Mouse (Mus musculus): ENCODE results near the gene Zfp978. TPM values are rescaled to one million over a fixed set of nuclear protein-coding genes. Genes with fewer than 3 reads are reported as not detected.
A peak's percentile ranks its signal among the peaks of the same experiment; 100 is the strongest.
"Not testable (repeated sequence)": the region's sequence is repeated elsewhere in the genome, so short reads cannot be mapped to it uniquely, and the experiment has no call there.

The Zfp978 gene
- polyA plus RNA-seq, 2 experiments: not detected

GRCm38 (mm10) chr4:147430651-147431050 is 69.5 kb downstream of the Zfp978 start:
- no peak for ATAC-seq (ENCODE audit: low FRiP score, low read depth)
- no peak for TF ChIP-seq POLR2A (IDR thresholded peaks at IDR 0.05; ENCODE audit: borderline replicate concordance, extremely low read depth, insufficient read depth, insufficient read length)
- peaks cover 43% of the 10 kb centered on the region for H3K9me3 ChIP-seq (ENCODE audit: control insufficient read depth, low read length)
- H3K9ac ChIP-seq (ENCODE audit: low read depth, low read length, severe bottlenecking): no peak overlapping the region
- no peak overlapping the region for H3K4me2 ChIP-seq (replicated peaks; ENCODE audit: low read depth, low read length, severe bottlenecking)
- no peak for DNase-seq (ENCODE audit: low spot score)
- no peaks in the 10 kb centered on the region for H3K4me1 ChIP-seq (ENCODE audit: control insufficient read depth, insufficient read depth, low read length)
- H3K27ac ChIP-seq (replicated peaks; ENCODE audit: low read depth, low read length): no peak overlapping the region
- no peaks in the 10 kb centered on the region for H3K27me3 ChIP-seq (ENCODE audit: control insufficient read depth, insufficient read depth, low read length)
- H3K4me3 ChIP-seq (replicated peaks; ENCODE audit: low read length): no peak overlapping the region
- no peaks in the 10 kb centered on the region for H3K36me3 ChIP-seq (ENCODE audit: control insufficient read depth, insufficient read depth, low read length)

- WGBS: 69% methylated on average over 3 of the region's 3 CpGs
- peaks cover 45% of the 10 kb centered on the region for H3K9me3 ChIP-seq (ENCODE audit: control insufficient read depth, low read length)
- peak; percentile 10; the same call in 1 of the 2 replicates for ATAC-seq (ENCODE audit: low FRiP score, low read depth)
Observed at GRCm38 (mm10) chr4:147431696-147432442, 70.8 kb downstream of the Zfp978 start.

GRCm38 (mm10) chr4:147432443-147432790 is 71.3 kb downstream of the Zfp978 start:
- H3K4me1 ChIP-seq (ENCODE audit: control insufficient read depth, insufficient read depth, low read length): no peaks in the 10 kb centered on the region
- H3K4me3 ChIP-seq (replicated peaks; ENCODE audit: low read length): no peak overlapping the region
- 91% methylated on average over 1 of the region's 1 CpGs for WGBS
- no peak overlapping the region for H3K4me2 ChIP-seq (replicated peaks; ENCODE audit: low read depth, low read length, severe bottlenecking)
- 0 out of 2 replicates have a peak, but pooled peaks have one; percentile 1 for ATAC-seq (ENCODE audit: low FRiP score, low read depth)
- no peak for TF ChIP-seq POLR2A (IDR thresholded peaks at IDR 0.05; ENCODE audit: borderline replicate concordance, extremely low read depth, insufficient read depth, insufficient read length)
- no peaks in the 10 kb centered on the region for H3K36me3 ChIP-seq (ENCODE audit: control insufficient read depth, insufficient read depth, low read length)
- H3K27ac ChIP-seq (replicated peaks; ENCODE audit: low read depth, low read length): no peak overlapping the region
- H3K9me3 ChIP-seq (ENCODE audit: control insufficient read depth, low read length): peaks cover 47% of the 10 kb centered on the region
- no peak for DNase-seq (ENCODE audit: low spot score)
- H3K9ac ChIP-seq (ENCODE audit: low read depth, low read length, severe bottlenecking): no peak overlapping the region
- H3K27me3 ChIP-seq (ENCODE audit: control insufficient read depth, insufficient read depth, low read length): no peaks in the 10 kb centered on the region

More at GRCm38 (mm10) chr4:147431696-147432442, 70.8 kb downstream of the Zfp978 start:
- H3K4me3 ChIP-seq (replicated peaks; ENCODE audit: low read length); H3K36me3 ChIP-seq (ENCODE audit: control insufficient read depth, insufficient read depth, low read length); H3K4me1 ChIP-seq (ENCODE audit: control insufficient read depth, insufficient read depth, low read length); H3K4me2 ChIP-seq (replicated peaks; ENCODE audit: low read depth, low read length, severe bottlenecking); H3K9ac ChIP-seq (ENCODE audit: low read depth, low read length, severe bottlenecking); H3K27ac ChIP-seq (replicated peaks; ENCODE audit: low read depth, low read length); DNase-seq (ENCODE audit: low spot score); H3K27me3 ChIP-seq (ENCODE audit: control insufficient read depth, insufficient read depth, low read length): not testable (repeated sequence)

- no peaks in the 10 kb centered on the region for H3K27me3 ChIP-seq (ENCODE audit: control insufficient read depth, insufficient read depth, low read length)
- H3K4me3 ChIP-seq (replicated peaks; ENCODE audit: low read length): no peak overlapping the region
- no peak overlapping the region for H3K9ac ChIP-seq (ENCODE audit: low read depth, low read length, severe bottlenecking)
- no peak for DNase-seq (ENCODE audit: low spot score)
- no peak for TF ChIP-seq POLR2A (IDR thresholded peaks at IDR 0.05; ENCODE audit: borderline replicate concordance, extremely low read depth, insufficient read depth, insufficient read length)
- H3K27ac ChIP-seq (replicated peaks; ENCODE audit: low read depth, low read length): no peak overlapping the region
- no peak for ATAC-seq (ENCODE audit: low FRiP score, low read depth)
- no peaks in the 10 kb centered on the region for H3K36me3 ChIP-seq (ENCODE audit: control insufficient read depth, insufficient read depth, low read length)
- H3K4me1 ChIP-seq (ENCODE audit: control insufficient read depth, insufficient read depth, low read length): no peaks in the 10 kb centered on the region
- 39% methylated on average over 3 of the region's 3 CpGs for WGBS
- H3K9me3 ChIP-seq (ENCODE audit: control insufficient read depth, low read length): peaks cover 45% of the 10 kb centered on the region
- no peak overlapping the region for H3K4me2 ChIP-seq (replicated peaks; ENCODE audit: low read depth, low read length, severe bottlenecking)
Observed at GRCm38 (mm10) chr4:147433017-147433416, 71.9 kb downstream of the Zfp978 start.

GRCm38 (mm10) chr4:147433874-147434273 is 72.8 kb downstream of the Zfp978 start:
- H3K9ac ChIP-seq (ENCODE audit: low read depth, low read length, severe bottlenecking): no peak overlapping the region
- 41% methylated on average over 2 of the region's 2 CpGs for WGBS
- no peaks in the 10 kb centered on the region for H3K4me1 ChIP-seq (ENCODE audit: control insufficient read depth, insufficient read depth, low read length)
- ATAC-seq (ENCODE audit: low FRiP score, low read depth): 0 out of 2 replicates have a peak, but pooled peaks have one; percentile 0
- no peak overlapping the region for H3K4me2 ChIP-seq (replicated peaks; ENCODE audit: low read depth, low read length, severe bottlenecking)
- TF ChIP-seq POLR2A (IDR thresholded peaks at IDR 0.05; ENCODE audit: borderline replicate concordance, extremely low read depth, insufficient read depth, insufficient read length): no peak
- H3K27me3 ChIP-seq (ENCODE audit: control insufficient read depth, insufficient read depth, low read length): no peaks in the 10 kb centered on the region
- no peaks in the 10 kb centered on the region for H3K36me3 ChIP-seq (ENCODE audit: control insufficient read depth, insufficient read depth, low read length)
- no peak overlapping the region for H3K4me3 ChIP-seq (replicated peaks; ENCODE audit: low read length)
- H3K9me3 ChIP-seq (ENCODE audit: control insufficient read depth, low read length): peaks cover 43% of the 10 kb centered on the region
- no peak overlapping the region for H3K27ac ChIP-seq (replicated peaks; ENCODE audit: low read depth, low read length)
- no peak for DNase-seq (ENCODE audit: low spot score)

Other genes with a start within 250 kb of the Zfp978 start
- gene Zfp991, start 229.3 kb upstream of the Zfp978 start, polyA plus RNA-seq (2012; rRNA removed): 2.1 and 4.7 TPM in 2 replicates
- 9.4 TPM in 2 replicates for gene Zfp991, start 229.3 kb upstream of the Zfp978 start, polyA plus RNA-seq (2014; fragmentation: Nextera tagmentation; extraction: Ambion mirVana)
- gene Zfp988, start 55.6 kb upstream of the Zfp978 start, polyA plus RNA-seq (2012; rRNA removed): 0.04 TPM in 1 of 2 replicates, not detected in the other
- 0.14 TPM in 1 of 2 replicates, not detected in the other for gene Zfp988, start 55.6 kb upstream of the Zfp978 start, polyA plus RNA-seq (2014; fragmentation: Nextera tagmentation; extraction: Ambion mirVana)
- 1.6 and 3.4 TPM in 2 replicates for gene Zfp982, start 131.1 kb downstream of the Zfp978 start, polyA plus RNA-seq (2012; rRNA removed)
- 6.4 TPM in 2 replicates for gene Zfp982, start 131.1 kb downstream of the Zfp978 start, polyA plus RNA-seq (2014; fragmentation: Nextera tagmentation; extraction: Ambion mirVana)
- gene Gm16503, start 178.9 kb downstream of the Zfp978 start, polyA plus RNA-seq (2012; rRNA removed): 0.51 and 0.85 TPM in 2 replicates
- 0.41 and 0.59 TPM in 2 replicates for gene Gm16503, start 178.9 kb downstream of the Zfp978 start, polyA plus RNA-seq (2014; fragmentation: Nextera tagmentation; extraction: Ambion mirVana)
- gene Zfp985, start 192.0 kb downstream of the Zfp978 start, polyA plus RNA-seq (2012; rRNA removed): 0.03 and 0.09 TPM in 2 replicates
- 0.21 and 0.25 TPM in 2 replicates for gene Zfp985, start 192.0 kb downstream of the Zfp978 start, polyA plus RNA-seq (2014; fragmentation: Nextera tagmentation; extraction: Ambion mirVana)

Data from limb, embryonic 14.5 days (tissue).